Mouse (Mus musculus): ENCODE measurements around the gene Pcmt1. TPM values are rescaled to one million over a fixed set of nuclear protein-coding genes. Genes with fewer than 3 reads are reported as not detected.
"Not testable (repeated sequence)": the region's sequence is repeated elsewhere in the genome, so short reads cannot be mapped to it uniquely, and the experiment has no call there.

The Pcmt1 gene
- polyA plus RNA-seq, 1 experiment = 42.8 TPM

GRCm38 (mm10) chr10:7617556-7617955, 63.4 kb downstream of the Pcmt1 start:
- H3K4me1 ChIP-seq (ENCODE audit: control insufficient read depth, insufficient read depth, insufficient read length, low read length); H3K4me3 ChIP-seq (ENCODE audit: insufficient read depth, low read depth, low read length); H3K27ac ChIP-seq (replicated peaks; ENCODE audit: low read depth, low read length): not testable (repeated sequence)

DNA sequence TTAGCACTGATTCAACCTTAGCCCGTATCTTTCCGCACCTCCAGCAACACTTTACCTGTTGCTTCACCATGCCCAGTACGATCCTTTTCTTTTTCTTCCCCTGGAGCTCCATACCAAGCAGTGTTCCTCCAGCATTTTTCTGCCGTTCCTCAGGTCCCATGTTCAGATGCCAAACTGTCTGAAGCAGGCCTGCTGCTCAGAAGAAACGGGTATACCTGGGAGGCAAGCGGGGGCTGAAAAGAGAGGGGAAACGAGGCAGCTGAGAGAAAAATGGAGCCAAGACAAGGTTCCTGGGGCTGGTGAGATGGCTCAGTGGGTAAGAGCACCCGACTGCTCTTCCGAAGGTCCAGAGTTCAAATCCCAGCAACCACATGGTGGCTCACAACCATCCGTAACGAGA, 63.8 kb downstream of the Pcmt1 start:
- not testable (repeated sequence) for H3K4me1 ChIP-seq (ENCODE audit: control insufficient read depth, insufficient read depth, insufficient read length, low read length); H3K27ac ChIP-seq (replicated peaks; ENCODE audit: low read depth, low read length); H3K4me3 ChIP-seq (ENCODE audit: insufficient read depth, low read depth, low read length)

DNA sequence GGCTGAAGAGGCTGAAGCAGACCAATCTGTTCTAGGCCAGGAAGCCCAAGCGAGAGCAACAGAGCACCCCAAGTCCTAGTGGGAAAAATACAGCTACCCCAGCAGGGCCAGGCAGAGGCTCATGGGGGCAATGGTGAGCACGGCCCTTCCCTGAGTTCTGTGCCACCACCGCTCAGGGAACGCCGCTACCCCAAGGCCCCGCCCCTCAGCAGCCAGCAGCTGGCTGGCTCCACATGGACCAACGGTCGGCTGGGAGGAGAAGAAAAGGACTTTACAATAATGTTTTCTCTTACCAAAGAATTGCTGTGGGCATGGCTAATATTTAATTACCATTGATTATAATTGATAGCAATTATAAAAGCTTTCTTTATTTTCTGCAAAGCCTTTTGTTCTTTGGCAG, 66.1 kb downstream of the Pcmt1 start:
- H3K4me3 ChIP-seq (ENCODE audit: insufficient read depth, low read depth, low read length) = no peak overlapping the region
- H3K4me1 ChIP-seq (ENCODE audit: control insufficient read depth, insufficient read depth, insufficient read length, low read length) = no peaks in the 10 kb centered on the region
- H3K27ac ChIP-seq (replicated peaks; ENCODE audit: low read depth, low read length) = no peak overlapping the region

GRCm38 (mm10) chr10:7612210-7612609, 68.7 kb downstream of the Pcmt1 start:
- not testable (repeated sequence) for H3K27ac ChIP-seq (replicated peaks; ENCODE audit: low read depth, low read length); H3K4me1 ChIP-seq (ENCODE audit: control insufficient read depth, insufficient read depth, insufficient read length, low read length); H3K4me3 ChIP-seq (ENCODE audit: insufficient read depth, low read depth, low read length)

- Histone ChIP-seq H3K4me1 (ENCODE audit: control insufficient read depth, insufficient read depth, insufficient read length, low read length) (no peaks in the 10 kb centered on the region), H3K4me3 (ENCODE audit: insufficient read depth, low read depth, low read length) (no peak overlapping the region), H3K27ac (replicated peaks; ENCODE audit: low read depth, low read length) (no peak overlapping the region)
Observed at GRCm38 (mm10) chr10:7611647-7612046, 69.3 kb downstream of the Pcmt1 start.

DNA sequence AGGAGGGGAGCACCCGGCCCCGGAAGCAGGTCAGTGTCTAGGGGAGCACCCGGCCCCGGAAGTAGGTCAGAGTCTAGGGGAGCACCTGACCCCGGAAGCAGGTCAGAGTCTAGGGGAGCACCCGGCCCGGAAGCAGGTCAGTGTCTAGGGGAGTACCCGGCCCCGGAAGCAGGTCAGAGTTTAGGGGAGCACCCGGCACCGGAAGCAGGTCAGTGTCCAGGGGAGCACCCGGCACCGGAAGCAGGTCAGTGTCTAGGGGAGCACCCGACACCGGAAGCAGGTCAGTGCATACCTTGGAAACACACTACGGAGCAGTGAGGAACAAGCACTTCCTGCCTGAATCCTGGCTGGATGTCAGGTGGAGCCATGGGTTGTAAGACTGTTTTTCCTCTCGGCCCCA, 72.3 kb downstream of the Pcmt1 start:
- H3K4me1 ChIP-seq (ENCODE audit: control insufficient read depth, insufficient read depth, insufficient read length, low read length) = no peaks in the 10 kb centered on the region
- H3K27ac ChIP-seq (replicated peaks; ENCODE audit: low read depth, low read length) = no peak overlapping the region
- H3K4me3 ChIP-seq (ENCODE audit: insufficient read depth, low read depth, low read length) = no peak overlapping the region

DNA sequence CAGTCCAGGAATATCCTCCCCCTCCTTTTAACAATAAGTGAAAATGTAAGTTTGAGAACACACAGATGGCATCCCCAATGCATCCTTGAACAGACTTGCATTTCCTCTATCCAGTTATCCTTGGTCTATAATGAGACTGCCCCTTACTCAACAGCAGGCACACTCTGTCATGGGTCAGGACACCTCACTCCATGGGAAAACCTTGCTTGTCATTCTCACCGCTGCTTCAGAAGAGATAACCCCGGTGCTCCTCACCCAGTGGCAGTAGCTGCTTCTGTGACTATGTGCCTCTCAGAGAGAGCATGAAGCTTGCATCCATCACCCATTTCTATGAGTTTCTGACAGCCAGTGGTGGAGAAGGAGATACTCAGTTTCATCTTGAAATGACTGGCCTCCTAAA, 74.5 kb downstream of the Pcmt1 start:
- Histone ChIP-seq H3K4me1 (ENCODE audit: control insufficient read depth, insufficient read depth, insufficient read length, low read length) (no peaks in the 10 kb centered on the region), H3K4me3 (ENCODE audit: insufficient read depth, low read depth, low read length) (no peak overlapping the region), H3K27ac (replicated peaks; ENCODE audit: low read depth, low read length) (no peak overlapping the region)

DNA sequence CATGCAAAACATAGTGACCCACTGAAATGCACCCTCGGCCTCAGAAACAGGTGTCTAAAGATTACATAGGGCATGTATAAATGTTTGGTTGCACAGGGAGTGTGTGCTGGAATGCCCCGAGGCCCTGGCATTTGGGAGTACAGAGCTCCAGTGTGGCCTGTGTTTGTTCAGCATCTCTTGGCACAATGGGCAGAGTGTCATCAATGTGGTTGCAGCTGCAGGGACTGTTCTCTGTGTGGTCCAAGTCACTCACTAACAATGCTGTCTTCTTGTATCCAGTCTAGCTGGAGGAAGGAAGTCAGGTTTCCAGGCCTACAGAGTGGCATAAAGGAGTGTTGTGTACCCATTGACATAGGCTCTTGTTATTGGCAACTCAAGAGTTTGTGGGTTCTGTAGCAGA, 75.8 kb downstream of the Pcmt1 start:
- H3K27ac ChIP-seq (replicated peaks; ENCODE audit: low read depth, low read length) = no peak overlapping the region
- H3K4me3 ChIP-seq (ENCODE audit: insufficient read depth, low read depth, low read length) = no peak overlapping the region
- no peaks in the 10 kb centered on the region for H3K4me1 ChIP-seq (ENCODE audit: control insufficient read depth, insufficient read depth, insufficient read length, low read length)

DNA sequence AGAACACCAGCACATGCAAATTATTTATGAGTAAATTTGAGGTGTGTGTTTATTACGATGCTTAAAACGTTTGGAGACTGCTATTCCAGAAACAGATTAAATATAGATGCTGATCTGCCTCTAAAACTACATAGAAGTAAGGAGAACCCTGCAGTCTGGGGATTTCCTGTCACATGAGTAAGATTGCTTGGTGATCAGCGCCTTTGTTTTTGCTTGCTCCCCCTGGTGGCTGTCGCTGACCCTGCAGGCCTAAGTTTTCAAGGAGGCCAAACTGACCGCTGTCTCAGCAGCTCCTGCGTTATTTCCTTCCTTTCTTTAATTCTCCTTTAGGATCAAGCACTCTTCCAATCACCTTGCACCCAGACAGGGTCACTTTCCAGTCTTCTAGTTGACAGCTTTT, 80.3 kb downstream of the Pcmt1 start:
- H3K4me1 ChIP-seq (ENCODE audit: control insufficient read depth, insufficient read depth, insufficient read length, low read length) = no peaks in the 10 kb centered on the region
- no peak overlapping the region for H3K4me3 ChIP-seq (ENCODE audit: insufficient read depth, low read depth, low read length)
- no peak overlapping the region for H3K27ac ChIP-seq (replicated peaks; ENCODE audit: low read depth, low read length)

DNA sequence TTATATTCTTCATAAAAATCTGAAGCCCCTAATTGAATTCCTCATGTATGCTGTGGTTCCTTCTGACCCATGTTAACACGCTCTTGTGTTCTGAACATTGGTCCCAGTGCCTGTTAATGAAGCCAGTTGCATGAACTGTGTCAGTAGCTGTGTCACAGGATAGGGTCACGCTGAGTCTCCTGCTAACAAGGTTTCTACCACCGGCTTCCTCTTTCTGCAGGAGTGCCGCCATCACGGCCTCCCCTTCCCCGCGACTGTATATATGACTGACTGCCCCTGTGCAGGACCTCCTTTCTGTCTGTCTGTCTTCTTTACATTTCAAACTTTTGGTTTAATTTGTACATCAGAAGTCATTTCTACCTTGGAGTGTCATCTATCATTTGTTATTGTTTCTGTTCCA, 82.8 kb downstream of the Pcmt1 start:
- no peak overlapping the region for H3K27ac ChIP-seq (replicated peaks; ENCODE audit: low read depth, low read length)
- no peak overlapping the region for H3K4me3 ChIP-seq (ENCODE audit: insufficient read depth, low read depth, low read length)
- H3K4me1 ChIP-seq (ENCODE audit: control insufficient read depth, insufficient read depth, insufficient read length, low read length) = no peaks in the 10 kb centered on the region

GRCm38 (mm10) chr10:7596251-7596650, 84.7 kb downstream of the Pcmt1 start:
- no peaks in the 10 kb centered on the region for H3K4me1 ChIP-seq (ENCODE audit: control insufficient read depth, insufficient read depth, insufficient read length, low read length)
- H3K27ac ChIP-seq (replicated peaks; ENCODE audit: low read depth, low read length) = no peak overlapping the region
- no peak overlapping the region for H3K4me3 ChIP-seq (ENCODE audit: insufficient read depth, low read depth, low read length)

DNA sequence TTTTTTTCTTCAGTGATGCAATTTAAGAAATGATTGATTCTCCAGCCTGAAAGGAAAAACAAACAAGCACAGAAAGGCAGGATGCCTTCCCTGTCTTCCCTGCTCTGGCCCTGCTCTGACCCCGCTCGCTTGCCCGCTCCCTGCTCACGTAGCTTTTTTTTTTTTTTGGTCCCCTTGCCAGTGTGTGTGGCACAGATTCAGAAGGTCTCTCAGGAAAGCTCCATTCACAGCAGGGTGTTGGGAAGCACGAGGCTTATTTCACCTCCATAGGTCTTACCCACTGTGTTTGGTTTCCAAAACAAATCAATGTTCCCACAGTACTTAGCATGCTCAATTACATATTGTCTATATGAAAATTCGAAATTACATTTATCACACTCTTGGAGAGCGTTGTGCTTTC, 86.1 kb downstream of the Pcmt1 start:
- Histone ChIP-seq H3K27ac (replicated peaks; ENCODE audit: low read depth, low read length) (no peak overlapping the region), H3K4me3 (ENCODE audit: insufficient read depth, low read depth, low read length) (no peak overlapping the region), H3K4me1 (ENCODE audit: control insufficient read depth, insufficient read depth, insufficient read length, low read length) (peaks cover 4% of the 10 kb centered on the region)

DNA sequence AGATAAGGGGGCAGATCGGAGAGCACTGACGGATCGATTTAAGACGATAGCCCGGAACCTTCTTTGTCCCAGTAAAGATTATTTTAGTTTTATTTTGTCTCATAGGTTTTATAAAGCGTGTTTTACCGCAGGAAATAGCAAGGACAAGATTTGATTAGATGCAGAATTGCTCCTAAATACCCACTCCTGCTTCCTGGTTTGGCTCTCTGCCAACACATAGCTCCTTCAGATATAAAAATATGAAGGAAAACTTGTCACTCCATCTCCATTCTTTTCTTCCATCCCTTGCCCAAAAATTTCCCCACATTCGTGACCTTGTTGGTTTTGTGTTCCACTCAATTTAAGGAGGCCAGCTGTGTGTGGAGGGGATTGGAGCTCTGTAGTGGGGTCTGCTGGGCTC, 90.1 kb downstream of the Pcmt1 start:
- no peak overlapping the region for H3K27ac ChIP-seq (replicated peaks; ENCODE audit: low read depth, low read length)
- H3K4me1 ChIP-seq (ENCODE audit: control insufficient read depth, insufficient read depth, insufficient read length, low read length) = peaks cover 4% of the 10 kb centered on the region
- H3K4me3 ChIP-seq (ENCODE audit: insufficient read depth, low read depth, low read length) = peak overlapping the region; percentile 72; the same call in 1 of the 2 replicates

DNA sequence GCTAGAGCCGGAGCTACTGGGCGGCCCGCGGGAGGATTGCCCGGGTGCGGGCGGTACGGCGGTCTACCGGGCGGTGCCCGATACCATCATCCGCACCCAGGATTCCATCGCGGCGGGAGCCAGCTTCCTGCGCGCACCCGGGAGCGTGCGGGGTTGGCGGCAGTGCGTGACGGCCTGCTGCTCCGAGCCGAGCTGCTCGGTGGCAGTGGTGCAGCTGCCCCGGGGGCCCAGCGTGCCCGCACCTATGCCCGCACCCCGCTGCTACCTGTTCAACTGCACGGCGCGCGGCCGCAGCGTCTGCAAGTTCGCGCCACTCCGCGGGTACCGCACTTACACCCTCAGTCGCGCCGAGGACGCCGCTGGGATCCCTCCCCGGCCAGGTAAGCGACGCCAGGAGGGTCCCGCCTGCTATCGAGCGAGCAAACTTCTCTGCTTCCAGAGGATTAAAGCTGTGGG, 90.7 kb downstream of the Pcmt1 start:
- Histone ChIP-seq H3K27ac (replicated peaks; ENCODE audit: low read depth, low read length) (no peak overlapping the region), H3K4me3 (ENCODE audit: insufficient read depth, low read depth, low read length) (peak overlapping the region; percentile 72), H3K4me1 (ENCODE audit: control insufficient read depth, insufficient read depth, insufficient read length, low read length) (peaks cover 4% of the 10 kb centered on the region)

GRCm38 (mm10) chr10:7589592-7590233, 91.2 kb downstream of the Pcmt1 start, which contains the start of gene Lrp11:
TSS of gene Lrp11 (plus strand) at chr10:7589800.
- H3K27ac ChIP-seq (replicated peaks; ENCODE audit: low read depth, low read length) = no peak within 1 kb of the TSS
- peaks cover 4% of the 10 kb centered on the region for H3K4me1 ChIP-seq (ENCODE audit: control insufficient read depth, insufficient read depth, insufficient read length, low read length)
- peak within 1 kb of the TSS; percentile 72 for H3K4me3 ChIP-seq (ENCODE audit: insufficient read depth, low read depth, low read length)

DNA sequence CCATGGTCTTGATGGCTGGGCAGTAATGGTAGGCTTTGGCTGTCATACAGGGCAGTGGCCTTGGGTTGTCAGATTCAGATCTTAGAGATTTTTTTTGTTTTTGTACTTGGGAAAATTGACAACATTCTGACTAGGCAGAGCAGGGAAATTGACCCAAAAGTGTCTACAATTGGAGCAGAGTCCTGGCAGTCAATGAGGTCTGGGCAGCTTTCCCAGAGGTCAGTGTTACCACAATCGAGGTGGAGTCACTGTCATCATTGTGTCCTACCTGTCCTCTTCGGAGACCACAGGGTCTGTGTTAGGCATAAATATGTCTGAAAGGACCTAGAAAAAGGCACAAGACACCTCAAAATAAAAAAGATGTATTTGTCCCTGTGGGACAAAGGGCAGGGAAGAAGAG, 94.2 kb downstream of the Pcmt1 start:
- no peak overlapping the region for H3K4me3 ChIP-seq (ENCODE audit: insufficient read depth, low read depth, low read length)
- H3K27ac ChIP-seq (replicated peaks; ENCODE audit: low read depth, low read length) = no peak overlapping the region
- peaks cover 4% of the 10 kb centered on the region for H3K4me1 ChIP-seq (ENCODE audit: control insufficient read depth, insufficient read depth, insufficient read length, low read length)

All from brown adipose tissue, adult 24 weeks (tissue).